ENCODE assay signal across 19 mouse cellular contexts in the genomic region with DNA sequence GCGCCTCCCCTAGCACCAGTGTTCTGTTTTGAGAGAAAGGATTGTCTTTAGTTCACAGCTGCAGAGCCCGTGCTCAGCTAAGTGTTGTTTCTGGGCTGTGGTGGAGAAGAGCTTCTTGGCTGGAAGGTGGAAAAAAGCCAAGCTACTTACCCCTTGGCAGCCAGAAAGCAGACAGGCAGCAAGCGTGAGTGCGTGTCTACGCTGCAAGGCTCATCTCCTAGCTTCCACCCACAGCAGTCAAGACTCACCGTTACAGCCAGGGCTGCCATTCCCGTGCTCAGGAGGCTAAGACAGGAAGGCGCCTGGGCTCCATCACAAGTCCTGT.
DNase-seq lines count a peak whose midpoint lies in the region; ATAC-seq and TF ChIP-seq lines count a peak whose summit lies in the region.
"Had no signal": no experiment of that assay in that cellular context is flagged by ENCODE, and none has a peak within 500 bp of the region (broad histone marks: within the 10 kb centered on the region; RNA-seq: fewer than 3 reads in every experiment).

No protein-coding gene starts in this region.

- H3K36me3 ChIP-seq in forebrain, embryonic 14.5 days (ENCODE audit: control insufficient read depth, insufficient read depth, low read length) = 0 out of 2 replicates have a peak, but pooled peaks cover 2% of the 10 kb centered on the region
- H3K36me3 ChIP-seq in hindbrain, embryonic 16.5 days (ENCODE audit: control insufficient read depth, insufficient read depth, low read length) = peaks cover 8% of the 10 kb centered on the region; the same call in 1 of the 2 replicates
- H3K36me3 ChIP-seq in neural tube, embryonic 11.5 days (ENCODE audit: control insufficient read depth, insufficient read depth, low read length) = no peaks in the 10 kb centered on the region
- H3K36me3 ChIP-seq: heart, embryonic 10.5 days; kidney, embryonic 15.5 days; limb, embryonic 12.5 days; stomach, embryonic 15.5 days had no signal

- no peak for DNase-seq in layer of hippocampus, adult 2 months (ENCODE audit: low spot score in 2 of 2)
- DNase-seq in layer of hippocampus, adult 18-20 months (ENCODE audit: low spot score in 2 of 2) = no peak
- peak; percentile 22 for DNase-seq in forebrain, embryonic 14.5 days (ENCODE audit: low spot score)
- DNase-seq in neural tube, embryonic 11.5 days (ENCODE audit: low spot score) = peak; percentile 37
- no peak for DNase-seq in layer of hippocampus, postnatal 10 days (ENCODE audit: low spot score in 2 of 2)
- no peak for DNase-seq in Muller cell, postnatal 12 days (ENCODE audit: inconsistent ontology term)
- DNase-seq in ovary, postnatal 14 days (ENCODE audit: low spot score) = no peak
- DNase-seq: cerebellum, postnatal 25 days; gastrocnemius, postnatal 10 days; heart, postnatal 4 days; layer of hippocampus, adult 9-11 months; liver, postnatal 0 days; thymus, postnatal 4 days had no signal

- H3K27me3 ChIP-seq in forebrain, embryonic 14.5 days (replicated peaks; ENCODE audit: control insufficient read depth, insufficient read depth, low read length) = no peaks in the 10 kb centered on the region
- no peaks in the 10 kb centered on the region for H3K27me3 ChIP-seq in hindbrain, embryonic 16.5 days (replicated peaks; ENCODE audit: control insufficient read depth, insufficient read depth, low read length)
- no peaks in the 10 kb centered on the region for H3K27me3 ChIP-seq in neural tube, embryonic 11.5 days (ENCODE audit: control insufficient read depth, insufficient read depth, low read length)
- H3K27me3 ChIP-seq: kidney, embryonic 15.5 days; limb, embryonic 12.5 days; stomach, embryonic 15.5 days had no signal

- H3K4me2 ChIP-seq in forebrain, embryonic 14.5 days (ENCODE audit: low read length) = no peak overlapping the region
- H3K4me2 ChIP-seq in hindbrain, embryonic 16.5 days (ENCODE audit: low read length) = no peak overlapping the region
- no peak overlapping the region for H3K4me2 ChIP-seq in neural tube, embryonic 11.5 days (ENCODE audit: low read depth)
- H3K4me2 ChIP-seq: kidney, embryonic 15.5 days; limb, embryonic 12.5 days; stomach, embryonic 15.5 days had no signal

- H3K9me3 ChIP-seq in forebrain, embryonic 14.5 days (replicated peaks; ENCODE audit: control insufficient read depth, low read length) = no peaks in the 10 kb centered on the region
- no peaks in the 10 kb centered on the region for H3K9me3 ChIP-seq in hindbrain, embryonic 16.5 days (ENCODE audit: control insufficient read depth, low read length)
- H3K9me3 ChIP-seq in neural tube, embryonic 11.5 days (ENCODE audit: control insufficient read depth, low read length) = no peaks in the 10 kb centered on the region
- H3K9me3 ChIP-seq: heart, embryonic 10.5 days; kidney, embryonic 15.5 days; limb, embryonic 12.5 days; stomach, embryonic 15.5 days had no signal

- 67% methylated on average over 8 of the region's 8 CpGs for WGBS in forebrain, embryonic 14.5 days
- 38% methylated on average over 8 of the region's 8 CpGs for WGBS in hindbrain, embryonic 16.5 days
- WGBS in neural tube, embryonic 11.5 days = 72% methylated on average over 8 of the region's 8 CpGs

- peaks cover 10% of the 10 kb centered on the region for H3K4me1 ChIP-seq in forebrain, embryonic 14.5 days (ENCODE audit: control insufficient read depth, insufficient read depth, low read length)
- 0 out of 2 replicates have a peak, but pooled peaks cover 4% of the 10 kb centered on the region for H3K4me1 ChIP-seq in hindbrain, embryonic 16.5 days (ENCODE audit: control insufficient read depth, insufficient read depth, low read depth, low read length)
- H3K4me1 ChIP-seq in neural tube, embryonic 11.5 days (ENCODE audit: control insufficient read depth, insufficient read depth, low read length) = peaks cover 16% of the 10 kb centered on the region
- H3K4me1 ChIP-seq: kidney, embryonic 15.5 days; limb, embryonic 12.5 days; stomach, embryonic 15.5 days had no signal

- ATAC-seq in forebrain, embryonic 14.5 days = peak; percentile 33; the same call in 1 of the 2 replicates
- ATAC-seq in hindbrain, embryonic 16.5 days = peak; percentile 51
- no peak for ATAC-seq in neural tube, embryonic 11.5 days (ENCODE audit: insufficient read depth, low FRiP score, low TSS enrichment)
- ATAC-seq: liver, postnatal 0 days had no signal

- TF ChIP-seq CTCF in layer of hippocampus, adult 2 months (conservative IDR thresholded peaks at IDR 0.05) = no peak

- peak overlapping the region; percentile 23; the same call in 1 of the 2 replicates for H3K27ac ChIP-seq in layer of hippocampus, adult 2 months
- H3K27ac ChIP-seq in forebrain, embryonic 14.5 days (ENCODE audit: low read depth, low read length) = peak overlapping the region; percentile 60; the same call in 1 of the 2 replicates
- H3K27ac ChIP-seq in hindbrain, embryonic 16.5 days (ENCODE audit: low read depth, low read length) = peak overlapping the region; percentile 40
- peak overlapping the region; percentile 39 for H3K27ac ChIP-seq in neural tube, embryonic 11.5 days (ENCODE audit: low read depth, low read length)
- H3K27ac ChIP-seq: heart, embryonic 10.5 days; kidney, embryonic 15.5 days; limb, embryonic 12.5 days; stomach, embryonic 15.5 days had no signal

- H3K9ac ChIP-seq in forebrain, embryonic 14.5 days (ENCODE audit: low read length) = no peak overlapping the region
- H3K9ac ChIP-seq in hindbrain, embryonic 16.5 days (ENCODE audit: low read depth, low read length) = no peak overlapping the region
- H3K9ac ChIP-seq in neural tube, embryonic 11.5 days (ENCODE audit: low read length) = no peak overlapping the region
- H3K9ac ChIP-seq: kidney, embryonic 15.5 days; limb, embryonic 12.5 days; liver, postnatal 0 days; stomach, embryonic 15.5 days had no signal

- H3K4me3 ChIP-seq in layer of hippocampus, adult 2 months = no peak overlapping the region
- H3K4me3 ChIP-seq in forebrain, embryonic 14.5 days (ENCODE audit: low read depth, low read length) = no peak overlapping the region
- no peak overlapping the region for H3K4me3 ChIP-seq in hindbrain, embryonic 16.5 days (ENCODE audit: low read length)
- no peak overlapping the region for H3K4me3 ChIP-seq in neural tube, embryonic 11.5 days (ENCODE audit: low read depth, low read length)
- H3K4me3 ChIP-seq: erythroblast, embryonic 14.5 days; heart, embryonic 10.5 days; kidney, embryonic 15.5 days; limb, embryonic 12.5 days; stomach, embryonic 15.5 days had no signal

Comparison
In these comparisons a context has a peak if more than half of its experiments do, and no peak if none do; other contexts are left out.
1. DNase-seq: peak in forebrain, embryonic 14.5 days (single experiment) and neural tube, embryonic 11.5 days (single experiment); none in layer of hippocampus, adult 2 months (0 of 2), layer of hippocampus, adult 18-20 months (0 of 2), layer of hippocampus, postnatal 10 days (0 of 2), Muller cell, postnatal 12 days (single experiment) and ovary, postnatal 14 days (single experiment).
2. Peak in every context shown above with its lines, with median percentiles within 50 percentile points of each other: H3K27ac ChIP-seq.